Mouse (Mus musculus) adrenal gland, adult 18-20 months (tissue): ENCODE measurements around the gene Cd27. TPM values are rescaled to one million over a fixed set of nuclear protein-coding genes. Genes with fewer than 3 reads are reported as not detected.
"Not testable (repeated sequence)": the region's sequence is repeated elsewhere in the genome, so short reads cannot be mapped to it uniquely, and the experiment has no call there.

Experiments
- DNase-seq, 2 experiments: peaks; one replicate each; pipeline ENCODE4 v3.0.0; 2021 to 2022; ENCODE audit warnings: low spot score in 2 of 2
- long read RNA-seq, 2 experiments: library from polyadenylated mRNA; stranded (forward); transcript quantifications; one replicate each; pipeline ENCODE4 v2.0.0; 2021
- total RNA-seq, 2 experiments: library from RNA; stranded (reverse); gene quantifications; 1 replicate in 1 of 2; 2 replicates in 1 of 2; pipeline ENCODE4 v1.2.3; 2021

Cd27 gene
- under 1 TPM; 0.38 to 0.46 TPM for total RNA-seq
- long read RNA-seq, experiment 1, partial matches to known transcripts, result 0 of 4 reads
- long read RNA-seq, experiment 1, other reads (novel, unspliced or antisense), result 2 of 4 reads
- long read RNA-seq, experiment 2, partial matches to known transcripts, result 0 of 2 reads
- long read RNA-seq, experiment 2, other reads (novel, unspliced or antisense), result 2 of 2 reads

GRCm38 (mm10) chr6:125236782-125237181 lies at the start of gene Cd27:
Gene Cd27 (minus strand): TSS chr6:125237010.
- no peak for DNase-seq

DNA sequence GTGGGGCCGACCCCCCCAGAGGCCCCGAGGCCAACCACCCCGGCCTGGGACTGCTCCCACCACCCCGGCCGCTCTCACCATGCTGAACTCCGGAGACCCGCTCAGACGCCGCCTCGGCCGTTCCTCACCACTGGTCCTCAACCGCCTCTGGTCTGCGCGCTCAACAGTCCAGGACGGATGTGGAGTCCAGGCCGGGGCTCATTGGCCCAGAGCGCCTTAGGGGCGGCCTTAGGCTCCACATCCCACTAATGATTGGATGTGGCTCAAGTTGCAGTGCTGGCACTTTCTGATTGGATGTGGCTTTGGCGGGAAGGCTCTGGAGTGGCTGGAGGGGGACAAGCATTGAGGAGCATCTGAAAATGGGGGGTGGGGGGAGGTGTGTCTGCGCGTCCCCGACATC lies 49.1 kb upstream of the Cd27 start, which contains the start of gene Tuba3a:
Tuba3a (minus strand) TSS at position 153 of the 400 bp plus-strand sequence.
- no peak for DNase-seq

DNA sequence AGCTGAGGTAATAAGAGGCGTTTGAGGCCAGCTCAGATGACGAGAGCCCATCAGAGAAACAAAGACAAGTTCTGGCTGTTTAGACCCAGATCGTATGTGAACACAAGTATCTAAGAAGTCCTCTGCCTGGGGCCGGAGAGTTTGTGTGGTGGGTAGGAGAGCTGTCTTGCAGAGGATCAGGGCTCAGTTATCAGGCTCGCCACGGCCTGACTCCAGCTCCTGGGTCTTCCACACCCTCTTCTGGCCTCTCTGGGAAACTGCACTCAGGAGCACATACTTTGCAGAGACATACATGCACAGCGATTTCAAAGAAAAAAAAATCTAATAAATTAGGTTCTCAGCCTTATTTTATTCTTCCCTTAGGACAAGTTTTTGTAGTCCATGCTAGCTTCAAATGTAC lies 47.9 kb upstream of the Cd27 start:
- no peak for DNase-seq

DNA sequence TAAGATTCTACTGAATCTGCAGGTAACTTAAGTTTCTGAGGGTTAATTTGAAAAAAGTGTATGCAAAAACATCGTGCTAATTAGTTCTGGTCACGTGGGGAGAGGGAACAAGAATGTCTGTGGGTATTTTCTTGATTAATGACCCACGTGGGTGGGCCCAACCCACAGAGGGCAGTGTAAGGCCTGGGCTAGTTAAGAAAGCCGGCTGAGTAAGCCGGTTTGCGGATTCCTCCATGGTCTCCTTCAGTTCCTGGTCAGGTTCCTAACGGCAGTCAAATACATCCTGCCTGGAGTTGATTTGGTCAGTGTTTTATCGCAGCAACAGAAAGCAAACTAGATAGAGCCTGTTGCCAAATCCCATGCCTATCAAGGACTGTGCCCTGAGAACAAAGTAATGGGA lies 47.4 kb upstream of the Cd27 start:
- no peak for DNase-seq

DNA sequence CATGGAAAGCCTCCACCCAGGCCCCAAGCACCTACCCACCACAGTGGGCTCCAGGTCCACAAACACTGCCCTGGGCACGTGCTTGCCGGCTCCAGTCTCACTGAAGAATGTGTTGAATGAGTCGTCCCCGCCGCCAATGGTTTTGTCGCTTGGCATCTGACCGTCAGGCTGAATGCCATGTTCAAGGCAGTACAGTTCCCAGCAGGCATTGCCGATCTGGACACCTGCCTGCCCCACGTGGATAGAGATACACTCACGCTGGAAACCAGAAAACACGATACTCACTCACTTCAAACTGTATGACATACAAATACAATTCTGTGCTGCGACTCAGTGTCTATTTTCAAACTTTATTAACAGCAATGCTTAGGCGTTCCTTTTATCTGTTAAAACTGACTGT lies 45.9 kb upstream of the Cd27 start:
- DNase-seq, result not testable (repeated sequence)

DNA sequence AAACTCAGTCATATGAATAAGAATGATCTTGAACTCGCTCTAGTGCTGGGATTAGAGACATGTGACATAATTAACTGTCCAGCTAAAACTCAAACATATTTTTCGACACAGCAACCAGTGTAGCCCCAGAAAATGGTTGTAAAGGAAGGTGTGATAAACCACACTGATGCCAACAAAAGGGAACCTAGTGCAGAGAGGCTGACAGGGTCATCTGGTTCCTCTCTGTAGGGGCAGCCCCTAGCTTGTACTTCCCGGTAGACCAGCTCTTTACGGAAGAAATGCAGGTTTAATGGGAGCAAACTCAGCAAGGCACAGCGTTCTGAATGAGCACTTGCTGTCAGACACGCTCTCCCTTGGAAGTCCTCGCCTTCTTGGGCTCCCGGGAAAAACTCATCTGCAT lies 42.9 kb upstream of the Cd27 start:
- no peak for DNase-seq

DNA sequence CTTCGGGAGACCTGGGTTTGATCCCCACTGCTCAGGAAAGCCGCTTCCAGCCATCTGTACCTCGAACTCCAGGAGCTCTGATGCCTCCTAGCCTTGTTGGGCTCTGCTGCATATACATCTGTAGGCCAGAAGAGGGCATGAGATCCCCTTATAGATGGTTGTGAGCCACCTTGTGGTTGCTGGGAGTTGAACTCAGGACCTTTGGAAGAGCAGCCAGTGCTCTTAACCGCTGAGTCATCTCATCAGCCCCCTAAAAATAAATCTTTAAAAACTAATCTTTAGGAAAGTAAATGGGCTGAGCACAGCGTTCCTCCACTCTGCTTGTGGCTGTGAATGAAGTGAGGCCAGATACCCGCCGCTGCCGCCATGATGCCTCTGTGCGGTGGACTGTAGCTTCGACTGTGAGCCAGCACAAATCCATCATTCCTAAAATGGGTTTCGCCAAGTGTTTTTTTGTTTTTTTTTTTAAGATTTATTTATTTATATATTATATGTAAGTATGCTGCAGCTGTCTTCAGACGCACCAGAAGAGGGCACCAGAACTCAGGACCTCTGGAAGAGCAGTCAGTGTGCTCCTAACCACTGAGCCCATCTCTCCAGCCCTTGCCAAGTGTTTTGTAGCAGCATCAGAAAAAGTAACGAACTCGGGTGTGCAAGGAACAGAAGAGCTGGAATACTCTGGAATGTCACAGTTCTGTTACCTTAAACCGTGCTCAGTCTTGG lies 38.2 kb upstream of the Cd27 start:
- peak in 1 of 2 experiments; percentile 37 for DNase-seq

DNA sequence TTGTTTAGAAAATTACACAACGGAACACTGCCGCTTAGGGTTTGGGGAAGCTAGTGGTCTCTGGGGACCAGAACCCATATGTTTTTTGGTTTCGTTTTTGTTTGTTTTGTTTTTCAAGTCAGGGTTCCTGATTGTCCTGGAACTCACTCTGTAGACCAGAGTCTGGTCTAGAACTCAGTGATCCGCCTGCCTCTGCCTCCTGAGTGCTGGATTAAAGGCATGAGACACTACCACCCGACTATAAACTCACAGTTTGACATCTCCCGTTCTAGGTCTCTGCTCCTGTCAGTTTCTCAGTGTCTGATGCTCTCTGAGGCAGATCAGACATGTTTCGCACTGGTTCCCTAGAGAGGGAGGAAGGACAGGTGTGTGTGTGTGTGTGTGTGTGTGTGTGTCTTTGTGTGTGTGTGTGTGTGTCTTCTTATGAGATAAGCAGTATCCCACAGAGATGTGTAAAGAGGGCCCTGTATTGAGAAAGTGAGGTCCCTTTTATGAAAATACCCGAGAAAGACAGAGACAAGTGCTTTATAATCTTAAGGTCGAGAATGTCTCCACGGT lies 35.5 kb upstream of the Cd27 start:
- DNase-seq, result no peak

- DNase-seq, result peak; percentile 88 to 89
Observed at GRCm38 (mm10) chr6:125271455-125272227, 34.8 kb upstream of the Cd27 start.

GRCm38 (mm10) chr6:125268799-125269198 lies 32.0 kb upstream of the Cd27 start:
- DNase-seq, result no peak

GRCm38 (mm10) chr6:125267469-125267868 lies 30.7 kb upstream of the Cd27 start:
- no peak for DNase-seq

DNA sequence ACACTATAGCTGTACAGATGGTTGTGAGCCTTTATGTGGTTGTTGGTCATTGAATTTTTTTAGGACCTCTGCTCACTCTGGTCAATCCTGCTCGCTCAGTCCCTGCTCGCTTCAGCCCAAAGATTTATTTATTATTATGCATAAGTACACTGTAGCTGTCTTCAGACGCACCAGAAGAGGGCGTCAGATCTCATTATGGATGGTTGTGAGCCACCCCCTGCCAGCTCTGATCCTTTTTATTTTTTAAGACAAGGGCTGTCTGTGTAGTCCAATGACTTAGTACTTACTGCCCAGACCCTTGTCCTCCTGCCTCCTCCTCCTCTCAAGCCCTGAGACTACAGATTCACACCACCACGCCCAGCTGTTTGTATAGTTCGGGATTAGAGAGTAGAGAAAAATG lies 29.8 kb upstream of the Cd27 start:
- not testable (repeated sequence) for DNase-seq

DNA sequence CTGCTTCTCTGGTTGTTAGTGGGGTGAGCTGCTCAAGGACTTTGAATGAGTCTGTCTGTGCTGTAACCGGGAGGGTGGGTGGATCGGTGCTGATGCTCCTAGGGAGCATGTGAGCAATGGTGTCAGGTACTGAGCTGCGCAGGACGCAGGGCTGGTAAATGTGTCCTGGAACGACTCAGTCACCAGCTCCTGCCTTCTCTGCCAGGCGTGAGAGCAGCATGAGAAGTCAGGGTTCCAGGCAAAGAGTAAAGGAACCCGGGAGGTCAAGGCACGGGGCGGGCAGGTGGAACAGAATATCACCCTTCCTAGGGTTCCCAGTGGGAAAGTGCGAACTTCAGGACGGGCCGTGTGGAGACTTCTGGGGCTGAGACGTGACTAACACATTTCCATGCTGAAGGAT lies 29.3 kb upstream of the Cd27 start:
- no peak for DNase-seq

DNA sequence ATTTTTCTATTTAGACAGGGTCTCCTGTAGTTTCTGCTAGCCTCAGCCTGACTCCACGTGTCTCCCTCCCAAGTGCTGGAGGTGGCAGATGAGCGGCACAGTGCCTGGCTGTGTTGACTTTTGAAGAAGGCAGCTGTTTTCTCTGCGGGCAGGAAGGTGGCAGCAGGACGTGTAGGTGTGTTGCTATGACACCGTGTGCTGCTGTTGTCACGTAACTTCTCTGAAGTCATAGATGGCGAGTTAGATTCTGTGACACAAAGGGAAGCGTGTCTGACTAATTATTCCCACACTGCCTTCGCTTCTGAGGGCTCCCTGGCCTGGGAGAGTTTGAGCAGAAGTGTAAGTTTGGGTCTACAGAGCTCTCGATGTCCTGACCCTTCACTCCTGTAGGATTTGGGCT lies 28.4 kb upstream of the Cd27 start:
- DNase-seq, result no peak

DNA sequence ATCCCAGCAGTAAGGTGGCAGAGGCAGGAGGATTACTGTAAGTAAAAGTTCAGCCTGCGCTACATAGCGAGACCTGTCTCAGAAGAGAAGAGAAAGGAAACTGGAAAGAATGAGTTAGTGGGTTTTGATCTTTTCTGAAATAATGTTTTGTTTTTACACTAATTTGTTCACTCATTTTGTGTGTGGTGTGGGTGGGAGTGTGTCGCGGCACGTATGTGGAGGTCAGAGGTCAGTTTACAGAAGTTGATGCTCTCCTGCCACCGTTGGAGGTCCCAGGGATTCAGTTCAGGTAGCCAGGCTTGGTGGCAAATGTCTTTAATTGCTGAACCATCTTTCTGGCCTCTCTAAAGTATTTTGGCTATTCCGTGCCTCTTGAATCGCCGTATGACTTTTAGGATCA lies 27.4 kb upstream of the Cd27 start:
- DNase-seq, result no peak

- no peak for DNase-seq
Observed at GRCm38 (mm10) chr6:125260006-125260555, 23.3 kb upstream of the Cd27 start.

DNA sequence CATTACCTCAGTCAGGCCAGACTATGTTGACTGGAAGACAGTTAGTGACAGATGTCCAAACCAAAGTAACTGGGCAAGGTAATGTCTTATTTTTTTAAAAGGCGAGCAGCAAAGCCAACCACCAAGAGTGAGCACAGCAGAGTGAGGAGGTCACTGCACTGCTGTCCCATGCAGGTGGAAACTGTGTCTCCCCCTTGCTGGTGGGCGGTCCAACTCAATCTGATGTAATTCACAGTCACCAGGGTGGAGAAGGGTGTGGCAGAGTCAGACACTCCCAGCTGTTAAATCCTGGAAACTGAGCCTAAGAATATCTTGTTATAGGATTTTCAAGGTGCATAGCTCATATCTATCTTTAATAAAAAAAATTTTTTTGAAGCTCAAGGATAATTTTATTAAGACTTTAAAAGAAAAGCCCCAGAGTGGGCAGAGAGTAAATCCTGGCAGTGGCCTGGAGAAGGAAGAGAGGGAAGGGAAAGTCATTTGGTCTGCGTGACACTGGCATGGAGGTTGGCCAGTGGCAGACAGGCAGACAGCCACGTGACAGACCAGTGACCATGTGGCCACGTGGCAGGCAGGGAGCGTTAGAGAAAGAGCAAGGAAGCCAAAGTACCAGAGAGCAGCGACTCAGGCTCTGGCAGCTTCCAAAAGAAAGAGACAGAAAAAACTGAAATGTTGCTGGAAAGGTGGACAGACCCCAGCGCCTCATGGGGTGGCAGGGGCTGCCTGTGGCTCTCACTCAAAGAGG lies 19.6 kb upstream of the Cd27 start:
- DNase-seq, result no peak

DNA sequence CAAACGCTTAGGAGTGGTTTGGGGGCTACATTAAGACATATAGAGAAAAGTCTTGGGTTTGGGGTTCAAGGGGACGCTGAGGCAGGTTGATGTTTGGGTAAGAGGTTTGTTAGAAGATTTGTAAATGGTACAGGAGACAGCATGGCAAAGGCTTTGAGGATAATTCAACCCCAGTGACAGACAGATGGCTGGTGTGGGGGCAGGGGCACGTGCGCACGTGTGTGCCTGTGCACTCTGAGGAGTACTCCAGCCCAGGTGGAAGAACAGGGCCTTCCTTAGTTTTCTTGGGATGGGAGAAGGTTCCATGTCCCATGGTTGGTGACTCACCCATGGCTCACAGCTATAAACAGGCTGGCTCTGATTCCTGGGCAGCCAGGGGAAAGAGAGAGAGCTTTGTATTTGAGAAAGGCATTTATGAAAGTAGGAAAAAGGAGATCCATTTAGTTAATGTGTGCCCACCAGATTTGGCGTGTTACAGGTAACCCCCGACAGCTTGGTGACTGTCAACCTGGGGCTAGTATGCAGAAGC lies 18.8 kb upstream of the Cd27 start:
- no peak for DNase-seq

DNA sequence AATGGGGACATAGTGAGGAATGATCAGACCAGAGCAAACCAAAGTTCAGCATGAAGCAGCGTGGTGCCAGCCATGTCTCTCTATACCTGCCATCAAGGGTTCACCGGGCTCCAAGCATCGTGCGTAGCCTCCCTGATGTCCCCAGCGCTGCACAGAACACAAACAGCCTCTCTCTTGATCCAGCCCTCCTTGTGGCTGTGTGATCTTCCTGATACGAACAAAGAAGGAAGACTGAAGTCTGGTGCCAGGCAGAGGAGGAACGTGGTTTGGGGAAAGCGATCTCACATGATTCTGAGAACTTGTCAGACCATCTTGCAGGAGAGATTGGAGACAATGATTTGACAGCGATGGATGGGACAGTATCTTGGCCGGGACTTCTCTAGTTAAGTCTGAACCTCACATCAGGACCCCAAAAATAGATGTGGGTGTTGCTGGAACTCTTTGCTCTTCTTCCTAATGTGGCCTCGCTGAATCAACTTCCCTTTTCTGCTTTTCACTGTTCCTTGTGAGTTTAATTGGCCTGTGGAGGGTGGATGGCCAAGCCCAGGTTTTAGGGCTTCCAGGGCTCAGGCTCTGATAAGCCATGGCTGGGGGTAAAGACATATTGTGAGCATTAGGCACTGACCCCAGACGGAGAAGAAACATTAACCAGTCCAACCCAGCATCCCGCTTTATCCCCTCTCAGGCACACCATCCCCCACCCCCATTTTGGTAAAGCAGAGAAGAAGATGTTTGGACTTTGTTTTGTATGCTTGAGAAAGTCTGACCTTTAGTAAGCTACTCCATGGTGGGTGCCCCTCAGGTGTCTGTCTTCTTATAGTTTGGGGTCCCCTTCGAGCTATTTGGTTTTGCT lies 17.3 kb upstream of the Cd27 start:
- no peak for DNase-seq

DNA sequence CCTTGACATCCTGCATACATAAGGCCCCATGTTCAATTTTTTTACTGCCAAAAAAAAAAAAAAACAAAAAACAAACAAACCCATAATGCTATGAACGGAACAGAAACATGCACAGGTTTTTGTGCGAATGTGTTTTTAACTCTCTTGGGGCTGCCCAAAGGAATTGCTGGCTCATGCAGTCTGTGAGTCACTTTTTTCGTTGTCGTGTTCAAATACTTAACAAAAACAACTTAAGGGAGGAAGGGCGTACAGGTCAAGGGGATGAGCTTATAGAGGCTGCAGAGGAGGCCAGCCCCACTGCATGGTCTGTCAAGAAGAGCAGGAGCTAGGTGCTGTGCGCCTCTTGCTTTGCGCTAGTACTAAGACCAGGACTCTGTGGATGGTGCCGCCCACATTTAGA lies 15.9 kb upstream of the Cd27 start:
- no peak for DNase-seq
